Mouse (Mus musculus): ENCODE results near the gene Gna14. TPM values are rescaled to one million over a fixed set of nuclear protein-coding genes. Genes with fewer than 3 reads are reported as not detected.

The Gna14 gene
- total RNA-seq (2021), result 1 to 10 TPM; 1.5 to 1.7 TPM
- long read RNA-seq, partial matches to known transcripts, result 0 of 2 reads
- long read RNA-seq, other reads (novel, unspliced or antisense), result 0 of 2 reads

DNA sequence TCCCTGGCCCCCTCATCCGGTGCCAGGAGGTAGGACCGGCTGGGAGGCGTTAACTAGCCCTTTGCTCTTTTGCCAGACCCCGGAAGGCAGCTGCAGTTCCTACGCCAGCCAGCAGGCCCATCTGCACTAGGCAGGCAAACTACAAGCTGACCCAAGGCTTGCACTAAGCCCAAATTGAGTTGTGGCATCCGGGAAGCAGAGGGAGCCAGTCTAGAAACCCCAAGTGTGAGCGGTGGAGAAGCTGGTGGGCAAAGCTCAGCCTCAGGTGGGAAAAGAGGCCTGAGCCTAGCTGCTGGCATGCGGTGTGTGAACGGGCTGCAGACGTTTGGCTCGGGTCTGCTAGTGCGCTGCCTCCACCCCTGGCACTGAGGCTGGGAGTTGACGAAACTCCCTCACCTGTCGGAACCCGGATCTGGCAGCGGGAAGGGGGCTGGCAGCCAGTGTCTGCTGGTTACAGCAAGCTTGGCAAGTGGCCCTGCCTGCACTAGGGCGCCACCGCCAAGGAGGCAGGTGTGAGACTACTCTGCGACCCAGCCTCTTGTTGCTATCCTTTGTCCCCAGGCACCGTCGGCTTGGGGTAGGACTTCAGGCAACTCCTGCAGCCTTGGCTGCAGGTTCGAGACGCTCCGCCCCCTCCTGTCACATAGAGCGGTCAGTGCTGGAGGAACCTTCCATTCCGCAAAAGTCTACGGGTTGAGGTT, at the start of gene Gna14:
TSS of gene Gna14 (plus strand) at position 232 of the 701 bp plus-strand sequence.
- DNase-seq (ENCODE audit: low spot score in 2 of 2), result peak in 1 of 2 experiments; percentile 10

DNA sequence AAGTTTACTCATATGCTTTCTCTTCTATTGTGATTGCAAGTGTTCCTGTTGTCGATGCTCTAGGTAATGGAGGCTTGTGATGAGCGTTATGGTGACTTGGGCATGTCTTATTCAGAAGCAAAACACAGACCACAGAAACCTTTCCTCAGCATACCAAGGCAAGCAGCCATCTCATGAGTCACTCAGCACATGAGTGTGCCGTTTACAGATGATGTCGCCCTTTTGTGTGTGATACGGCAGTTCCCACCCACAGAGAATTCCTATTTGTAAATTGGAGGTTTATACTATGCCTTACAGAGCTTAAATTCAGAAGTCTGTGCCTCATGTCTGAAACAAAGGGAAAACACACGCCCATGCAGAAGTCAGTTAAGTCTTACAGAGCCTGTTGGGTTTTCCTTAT, 49.0 kb upstream of the Gna14 start:
- peak in 1 of 2 experiments; percentile 71 for DNase-seq (ENCODE audit: low spot score in 2 of 2)

DNA sequence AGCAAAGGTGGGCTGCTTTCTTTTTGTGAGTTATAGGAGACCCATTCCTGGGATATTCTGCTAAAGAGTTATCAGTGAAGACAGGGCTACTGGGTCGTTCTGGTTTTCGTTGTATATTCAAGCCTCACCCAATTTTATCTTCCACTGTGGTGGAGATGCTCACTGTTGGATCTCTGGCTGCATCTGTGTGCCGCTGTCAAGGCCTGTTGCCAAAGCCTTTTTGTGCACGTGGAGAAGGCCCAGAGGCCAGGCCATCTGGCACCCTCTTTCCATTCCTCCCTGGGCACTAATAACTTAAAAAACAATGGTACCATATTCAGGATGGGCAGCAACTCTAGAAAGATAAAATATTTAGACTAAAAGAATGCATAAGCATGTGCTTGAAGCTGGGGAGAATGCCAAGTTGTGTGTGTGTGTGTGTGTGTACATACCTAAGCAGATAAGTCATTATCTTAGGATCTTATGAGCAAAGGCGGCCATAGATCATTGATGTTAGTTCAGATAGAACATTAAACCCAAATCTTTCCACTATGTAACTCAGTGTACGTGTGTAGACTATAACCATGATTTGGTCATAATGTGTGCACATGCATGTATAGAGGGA, 45.3 kb upstream of the Gna14 start:
- no peak for DNase-seq (ENCODE audit: low spot score in 2 of 2)

DNA sequence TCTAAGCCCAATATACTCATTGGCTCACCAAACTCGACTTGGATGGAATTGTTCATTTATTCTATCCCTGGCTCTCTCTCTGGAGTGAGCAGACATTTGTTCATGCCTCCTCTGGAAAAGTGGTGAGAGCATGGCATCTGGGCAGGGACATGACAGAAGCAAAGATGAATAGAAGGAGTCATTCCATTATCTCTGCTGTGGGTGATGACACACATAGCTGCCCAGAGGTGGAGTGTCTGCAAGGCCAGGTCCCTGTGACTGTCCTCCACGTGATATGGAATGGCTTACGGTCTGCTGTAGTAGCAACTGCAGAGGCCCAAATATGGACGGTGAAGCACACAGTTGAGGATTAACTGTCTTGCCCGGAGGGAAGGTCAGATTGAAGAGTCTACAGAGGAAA, 41.2 kb upstream of the Gna14 start:
- DNase-seq (ENCODE audit: low spot score in 2 of 2), result no peak

DNA sequence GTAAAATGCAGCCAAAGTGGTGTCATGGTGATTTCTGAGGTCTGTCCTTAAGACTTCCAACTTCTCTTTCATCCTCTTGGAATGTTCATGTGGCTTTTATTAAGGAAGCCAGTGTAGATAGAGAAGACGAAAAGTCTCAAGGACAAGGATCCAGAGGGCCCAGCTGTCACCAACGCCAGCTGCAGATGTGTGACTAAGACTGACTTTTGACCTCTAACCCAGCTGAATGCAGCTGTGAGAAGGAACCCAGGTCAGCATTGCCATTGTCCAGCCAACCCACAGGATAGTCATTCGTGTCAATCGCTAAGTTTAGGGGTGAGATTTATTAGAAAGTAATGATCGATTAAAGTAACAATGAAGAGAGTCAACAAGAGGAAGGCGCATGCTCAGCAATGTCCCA, 32.5 kb upstream of the Gna14 start:
- no peak for DNase-seq (ENCODE audit: low spot score in 2 of 2)

DNA sequence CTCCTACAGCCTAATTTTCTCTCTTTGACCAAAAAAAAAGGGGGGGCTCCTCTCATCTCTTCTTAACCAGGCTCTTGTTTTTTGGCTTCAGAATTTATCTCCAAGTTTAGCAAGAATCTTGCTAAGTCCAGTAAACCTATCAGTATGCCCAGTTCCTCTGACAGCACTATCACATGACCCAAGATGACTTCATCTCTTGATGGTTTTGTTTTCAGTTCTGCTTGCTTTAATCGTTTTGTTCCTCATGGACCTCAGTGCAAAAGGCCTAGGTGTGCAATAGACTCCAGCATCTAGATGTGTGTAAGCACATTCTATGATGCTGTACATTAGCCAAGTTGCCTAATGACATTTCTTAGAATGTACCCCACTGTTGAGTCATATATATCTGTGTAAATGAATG, 27.8 kb upstream of the Gna14 start:
- no peak for DNase-seq (ENCODE audit: low spot score in 2 of 2)

DNA sequence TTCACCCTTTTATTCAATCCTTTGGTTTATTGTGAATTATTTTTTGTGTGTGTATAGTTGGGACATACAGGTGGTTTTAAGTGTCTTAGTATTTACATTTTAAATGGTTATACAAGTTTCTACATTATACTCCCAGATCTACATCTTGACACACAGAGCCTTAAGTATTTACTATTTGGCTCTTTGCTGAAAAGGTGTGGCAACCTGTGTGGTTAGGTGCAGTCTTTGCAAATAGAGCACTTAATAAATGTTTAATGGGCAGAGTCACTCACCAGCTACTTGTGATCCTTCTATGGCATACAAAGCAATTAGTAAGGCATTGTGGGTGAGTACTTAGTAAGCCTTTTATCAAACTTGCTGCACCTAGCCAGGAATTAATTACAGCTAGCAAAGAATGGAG, 24.3 kb upstream of the Gna14 start:
- no peak for DNase-seq (ENCODE audit: low spot score in 2 of 2)

DNA sequence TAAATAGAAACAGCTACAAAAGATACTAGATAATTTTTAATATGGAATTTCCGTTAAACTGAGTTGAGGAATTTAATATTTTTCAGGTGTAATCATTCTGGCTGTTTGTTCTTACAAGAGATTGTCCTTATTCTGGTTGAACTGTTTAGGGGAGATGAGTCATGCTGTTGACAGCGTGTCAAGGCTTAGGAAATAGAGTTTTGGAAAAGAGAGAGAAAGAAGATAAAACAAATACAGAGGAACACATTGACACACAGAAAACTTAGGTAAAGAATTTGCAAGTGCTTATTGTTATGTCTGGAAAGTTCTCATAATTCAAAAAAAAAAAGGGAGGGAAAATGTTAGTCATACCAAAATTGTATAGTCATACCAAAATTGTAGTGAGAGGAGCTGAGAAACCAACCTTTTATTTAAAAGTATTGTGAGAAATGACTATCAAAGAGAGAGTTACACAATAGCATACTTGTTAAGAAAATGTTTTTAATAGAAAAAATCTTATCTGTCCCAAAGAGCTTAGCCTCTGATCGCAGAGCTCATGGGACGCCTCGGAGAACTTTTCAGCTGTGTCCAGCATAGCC, 17.4 kb upstream of the Gna14 start:
- DNase-seq (ENCODE audit: low spot score in 2 of 2), result no peak

DNA sequence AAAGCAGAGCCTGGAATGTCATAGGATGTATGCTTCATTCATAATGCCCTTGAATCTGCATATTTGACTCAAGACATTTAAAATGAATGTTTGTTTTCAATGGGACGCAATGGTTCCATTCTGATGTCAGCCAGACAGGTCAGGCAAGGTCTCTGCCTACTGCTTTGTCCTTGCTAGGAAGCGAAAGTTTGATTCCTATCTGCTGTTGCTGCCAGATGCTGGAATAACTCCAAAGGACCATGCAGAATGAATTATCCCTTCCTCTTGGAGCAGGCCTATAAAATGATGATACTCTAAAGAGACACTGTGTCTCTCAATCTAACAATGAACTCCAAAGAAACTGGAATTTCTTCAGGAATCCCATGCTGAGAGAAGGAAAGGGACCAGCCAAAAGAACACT, 10.0 kb upstream of the Gna14 start:
- no peak for DNase-seq (ENCODE audit: low spot score in 2 of 2)

DNA sequence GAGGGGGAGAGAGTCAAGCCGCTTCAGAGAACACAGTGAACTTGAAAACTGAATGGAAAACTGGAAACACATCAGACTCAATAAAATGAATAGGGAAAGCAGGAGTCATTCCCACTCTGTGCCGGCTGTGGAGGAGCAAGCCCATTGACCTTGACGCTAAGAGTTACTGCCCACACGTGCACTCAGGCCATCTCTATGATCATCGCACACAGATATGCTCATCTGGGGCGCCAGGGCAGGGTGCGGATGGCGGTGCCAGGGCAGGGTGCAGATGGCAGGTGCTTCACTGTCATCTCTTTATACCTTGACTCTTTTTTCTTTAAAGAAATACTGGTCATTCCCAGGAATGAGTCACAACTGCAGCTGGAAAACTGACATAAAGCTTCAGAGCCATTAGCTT, 4.2 kb upstream of the Gna14 start:
- no peak for DNase-seq (ENCODE audit: low spot score in 2 of 2)

DNA sequence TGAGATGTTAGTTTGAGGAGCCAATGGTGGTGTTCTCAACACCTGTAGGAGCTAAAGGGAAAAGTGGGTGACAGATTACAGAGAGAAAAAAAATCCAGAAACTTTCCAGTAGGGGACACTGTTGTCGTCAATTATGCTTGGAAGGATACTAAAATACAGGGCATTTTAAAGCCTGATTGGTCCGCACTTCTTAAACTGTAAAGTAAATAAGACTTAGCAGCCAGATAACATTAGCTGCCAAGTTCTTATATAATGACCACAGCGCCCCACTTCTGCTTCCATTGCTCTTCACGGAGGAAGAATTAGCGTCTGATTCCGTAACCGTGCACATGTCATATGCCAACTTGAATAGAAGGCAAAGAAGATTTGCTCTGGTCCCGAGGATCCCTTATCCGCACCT, 683 bp upstream of the Gna14 start:
- DNase-seq (ENCODE audit: low spot score in 2 of 2), result peak in 1 of 2 experiments; percentile 6

DNA sequence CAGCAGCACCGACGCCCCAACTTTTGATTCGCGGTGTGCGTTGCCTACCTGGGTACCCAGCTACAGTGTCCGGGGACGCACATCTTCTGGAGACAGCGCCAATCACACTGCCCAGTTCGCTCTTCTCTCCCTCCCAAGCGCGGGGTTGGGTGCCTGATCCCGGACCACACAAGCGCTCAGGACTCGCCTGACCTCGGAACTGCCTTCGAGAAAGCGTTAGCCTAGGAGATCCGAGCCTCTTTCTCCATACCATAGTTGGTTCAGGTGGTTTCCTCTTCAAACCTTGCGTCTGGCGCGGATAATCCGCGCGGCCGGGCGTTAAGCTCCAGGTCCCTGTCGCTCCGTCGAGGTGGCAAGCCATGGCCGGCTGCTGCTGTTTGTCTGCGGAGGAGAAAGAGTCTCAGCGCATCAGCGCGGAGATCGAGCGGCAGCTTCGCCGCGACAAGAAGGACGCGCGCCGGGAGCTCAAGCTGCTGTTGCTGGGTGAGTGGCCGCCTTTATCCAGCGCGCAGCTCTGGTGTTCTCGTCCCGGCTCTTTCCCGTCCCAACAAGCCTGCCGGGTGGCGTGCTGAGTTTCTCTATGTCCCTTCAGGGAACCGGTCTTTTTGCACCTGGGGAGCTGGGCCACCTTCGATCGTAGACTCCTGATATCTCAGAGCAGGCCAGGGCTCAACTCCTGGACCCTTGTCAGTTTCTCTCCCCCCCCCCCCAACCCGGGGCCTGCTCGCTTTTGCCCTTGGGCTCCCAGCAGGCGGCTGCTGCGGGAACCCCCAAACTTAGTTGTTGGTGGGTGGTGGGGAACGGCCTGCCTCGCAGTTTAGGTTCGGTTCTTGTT, 990 bp downstream of the Gna14 start:
- peak in 1 of 2 experiments; percentile 4 for DNase-seq (ENCODE audit: low spot score in 2 of 2)

DNA sequence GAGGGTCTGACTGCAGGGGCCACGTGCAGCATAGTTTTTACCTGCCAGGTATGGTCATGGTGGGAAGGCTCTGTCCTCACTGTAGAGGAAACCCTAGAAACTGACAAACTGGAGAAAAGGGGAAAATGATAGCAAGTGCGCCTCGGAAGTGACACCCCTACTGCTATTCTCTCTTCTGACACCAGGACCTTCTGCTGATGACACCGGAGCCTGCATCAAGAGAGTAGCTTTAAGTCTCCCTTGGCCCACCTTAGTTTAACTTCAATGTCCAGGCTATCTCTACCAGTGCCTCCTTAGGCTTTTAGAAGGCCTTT, 1.6 kb downstream of the Gna14 start:
- DNase-seq (ENCODE audit: low spot score in 2 of 2), result no peak

DNA sequence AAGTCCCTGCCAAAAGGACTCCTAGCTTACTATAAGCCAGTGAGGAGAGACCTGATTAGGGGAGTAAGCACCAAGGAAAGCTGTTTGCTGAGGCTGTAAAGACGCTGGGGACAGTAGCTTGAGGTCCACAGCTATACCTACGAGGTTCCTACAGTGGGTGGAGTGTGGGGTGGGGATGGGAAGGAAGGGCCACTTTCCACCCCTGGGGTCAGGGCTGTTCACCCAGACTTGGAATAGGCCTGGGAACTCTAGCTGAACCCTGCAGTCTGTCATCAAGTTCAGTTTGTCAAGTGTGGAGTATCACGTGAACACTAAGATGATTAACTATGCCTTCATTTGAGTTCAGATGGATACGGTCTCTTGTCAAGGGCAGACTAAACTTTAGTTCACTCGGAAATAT, 2.3 kb downstream of the Gna14 start:
- no peak for DNase-seq (ENCODE audit: low spot score in 2 of 2)

DNA sequence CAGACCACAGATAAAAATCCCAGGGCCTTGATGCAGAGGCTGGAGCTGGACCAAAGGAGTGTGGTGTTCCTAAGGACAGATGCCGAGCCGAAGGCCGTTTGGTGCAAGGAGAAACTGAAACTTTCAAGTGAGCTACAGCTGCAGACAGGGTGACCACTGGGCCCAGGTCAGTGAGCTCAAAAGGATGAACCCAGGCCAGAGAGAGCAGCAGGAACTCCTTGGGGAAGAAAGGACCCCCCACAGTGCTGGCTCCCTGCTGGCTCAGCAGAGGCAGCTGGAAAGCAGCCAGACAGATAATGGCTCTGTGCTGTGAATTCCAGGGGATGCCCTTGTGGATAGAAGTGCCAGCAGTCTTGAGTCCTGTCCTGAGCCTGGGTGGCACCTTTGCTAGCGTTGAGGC, 3.7 kb downstream of the Gna14 start:
- no peak for DNase-seq (ENCODE audit: low spot score in 2 of 2)

DNA sequence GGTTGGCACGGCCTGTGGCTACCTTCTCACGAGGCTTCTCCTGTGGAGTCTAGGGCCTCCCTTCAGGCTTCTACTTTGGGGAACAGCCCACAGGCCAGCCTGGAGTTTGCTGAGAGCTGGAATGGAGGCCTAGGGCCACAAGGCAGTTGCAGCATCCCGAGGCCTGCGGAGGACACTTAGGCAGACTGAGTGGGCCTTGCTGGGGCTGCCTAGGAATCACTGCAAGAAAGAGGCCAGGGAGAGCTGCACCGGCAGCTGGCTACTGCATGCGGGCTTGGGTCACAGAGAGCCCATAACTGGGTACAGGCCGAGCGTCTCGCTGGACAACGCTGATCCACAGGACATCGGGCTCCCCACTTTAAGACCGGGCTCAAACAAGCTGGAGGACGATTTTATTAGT, 4.3 kb downstream of the Gna14 start:
- no peak for DNase-seq (ENCODE audit: low spot score in 2 of 2)

DNA sequence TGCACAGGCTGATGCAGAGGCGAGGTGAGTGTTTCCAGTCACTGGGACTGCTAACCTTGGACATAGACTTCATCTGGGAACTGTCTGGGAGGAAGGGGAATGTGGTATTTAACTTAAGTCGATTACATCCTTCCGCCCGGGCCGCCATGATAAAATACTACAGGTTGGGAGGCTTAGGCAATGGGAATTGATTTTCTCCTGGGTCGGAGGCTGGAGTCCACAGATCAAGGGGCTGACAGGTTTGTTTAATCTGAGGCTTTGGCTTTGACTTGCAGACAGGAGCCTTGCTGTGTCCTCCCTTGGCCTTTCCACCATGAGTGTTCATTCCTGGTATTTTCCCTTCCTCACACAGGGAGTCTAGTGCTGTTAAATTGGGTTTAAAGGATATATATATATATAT, 5.8 kb downstream of the Gna14 start:
- DNase-seq (ENCODE audit: low spot score in 2 of 2), result no peak

DNA sequence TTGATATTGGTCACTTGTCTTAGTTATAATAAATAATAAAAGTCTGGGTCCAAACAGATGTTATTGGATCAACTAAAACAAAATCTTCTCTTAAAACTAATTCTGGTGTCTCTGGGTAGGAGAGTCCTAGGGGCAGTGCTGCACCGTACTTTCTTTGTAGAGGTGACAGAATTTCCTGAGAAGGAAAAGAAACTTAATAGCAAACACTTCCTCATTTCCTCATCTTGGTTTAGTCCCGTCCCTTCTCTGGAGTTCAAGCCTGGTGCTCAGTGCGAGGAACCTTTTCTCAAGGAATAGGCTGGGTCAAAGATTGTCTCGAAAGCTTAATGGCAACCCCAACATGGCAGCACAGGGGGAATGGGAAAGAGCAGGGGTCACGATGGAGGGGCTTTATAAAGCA, 7.8 kb downstream of the Gna14 start:
- no peak for DNase-seq (ENCODE audit: low spot score in 2 of 2)

DNA sequence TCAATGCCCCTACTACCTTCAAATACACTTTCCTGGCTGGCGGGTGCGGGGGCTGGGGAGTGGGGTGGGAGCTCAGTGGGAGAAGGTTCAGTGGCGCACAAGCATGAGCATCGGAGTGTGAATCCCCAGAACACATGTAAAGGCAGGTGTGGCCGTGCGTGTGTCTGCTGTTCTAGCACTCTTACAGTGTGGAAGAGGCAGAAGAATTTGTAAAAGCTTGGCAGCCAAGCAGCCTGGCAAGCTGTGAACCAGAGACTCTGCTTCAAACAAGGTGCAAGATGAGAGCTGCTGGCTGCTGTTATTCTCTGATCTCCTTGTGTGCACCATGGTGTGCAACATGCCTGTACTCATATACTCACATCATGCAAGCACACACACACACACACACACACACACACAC, 11.1 kb downstream of the Gna14 start:
- no peak for DNase-seq (ENCODE audit: low spot score in 2 of 2)

DNA sequence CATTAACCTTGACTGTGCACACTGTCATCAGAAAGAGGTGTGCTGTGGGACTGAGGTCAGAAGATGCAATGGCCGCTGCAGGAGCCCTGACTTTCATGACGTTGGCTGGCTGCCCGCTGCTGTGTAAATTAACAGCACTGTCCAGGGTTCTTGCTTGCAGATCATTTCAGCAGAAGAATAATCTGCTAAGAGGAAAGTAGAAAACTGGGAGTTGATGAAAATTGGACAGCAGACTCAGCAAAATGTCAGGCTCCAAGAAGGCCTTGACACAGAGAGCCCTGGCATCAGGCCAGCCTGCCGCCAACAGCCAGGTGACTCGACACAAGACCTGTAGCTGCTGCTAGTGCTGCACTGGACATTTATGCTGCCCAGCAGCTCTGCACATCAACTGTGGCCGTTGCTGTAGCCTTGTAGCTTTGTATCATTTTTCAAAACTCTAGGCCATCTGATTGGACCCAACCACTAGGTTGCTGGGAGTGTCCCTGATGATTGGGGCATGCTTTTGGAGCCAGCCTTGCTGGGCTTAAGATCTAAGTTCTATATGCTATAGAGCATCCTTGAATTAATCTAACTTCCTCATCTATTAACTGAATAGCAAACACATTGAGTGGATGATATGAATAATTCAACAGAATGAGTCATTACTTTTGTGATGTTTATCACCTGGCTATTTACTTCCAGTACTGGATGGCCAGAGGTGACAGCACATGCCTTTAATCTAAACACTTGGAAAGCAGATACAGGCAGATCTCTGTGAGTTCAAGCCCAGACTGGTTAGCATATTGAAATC, 12.5 kb downstream of the Gna14 start:
- no peak for DNase-seq (ENCODE audit: low spot score in 2 of 2)

DNA sequence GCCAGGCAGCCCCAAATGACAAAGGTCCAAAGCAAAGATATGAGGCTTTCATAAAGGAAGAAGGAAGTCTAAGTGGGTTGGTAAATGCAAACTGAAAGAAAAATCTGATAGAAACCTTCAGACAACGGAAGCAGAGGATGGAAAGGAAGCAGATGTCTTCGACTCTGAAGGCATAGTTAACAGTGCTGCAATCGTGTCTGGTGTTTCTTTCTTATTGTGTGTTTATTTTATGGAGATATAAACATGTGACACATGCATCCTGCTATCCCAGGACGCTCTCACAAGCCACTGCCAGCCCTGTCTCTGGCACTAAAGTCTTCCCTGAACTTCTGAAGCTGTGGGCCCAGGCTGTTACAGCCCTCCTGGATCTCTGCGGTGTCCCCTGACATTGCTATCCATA, 13.2 kb downstream of the Gna14 start:
- DNase-seq (ENCODE audit: low spot score in 2 of 2), result no peak

All from layer of hippocampus, adult 18-20 months (tissue).